8 mouse cellular contexts compared by ENCODE assay signal in the genomic region with DNA sequence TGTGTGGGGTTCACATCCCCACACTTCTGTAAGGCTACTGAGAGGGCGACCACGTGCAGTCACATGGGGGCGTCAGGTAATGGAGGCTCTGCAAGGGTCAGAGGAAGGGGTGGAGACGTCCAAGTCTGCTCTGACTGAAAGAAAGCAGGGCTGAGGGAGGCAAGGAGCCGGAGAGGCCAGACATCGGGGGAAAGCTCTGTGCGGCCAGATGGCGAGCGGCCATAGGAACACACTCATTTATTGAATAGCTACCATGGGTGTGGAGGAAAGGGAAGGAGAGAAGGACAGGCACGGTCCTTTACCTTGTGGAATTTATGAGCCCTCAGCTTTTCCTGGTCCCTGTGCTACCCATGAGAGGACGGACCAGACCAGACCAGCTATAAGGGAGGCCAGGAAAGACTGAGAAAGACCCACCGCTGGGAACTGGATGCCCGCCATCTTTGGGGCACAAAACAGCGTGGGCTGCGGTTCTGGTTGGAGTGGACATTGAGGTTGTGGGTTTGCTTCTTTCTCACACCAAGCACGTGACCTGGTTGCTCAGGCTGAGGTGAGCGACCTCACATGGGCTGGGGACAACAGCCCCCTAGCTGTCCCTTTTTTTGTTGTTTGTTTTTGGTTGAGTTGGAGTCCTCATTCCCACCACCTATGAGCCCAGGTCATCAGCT. TPM values are rescaled to one million over a fixed set of nuclear protein-coding genes. Genes with fewer than 3 reads are reported as not detected.
DNase-seq lines count a peak whose midpoint lies in the region; ATAC-seq lines count a peak whose summit lies in the region.

No protein-coding gene starts in this region.

- peaks cover 46 to 49% of the 10 kb centered on the region in 2 experiments for H3K4me1 ChIP-seq in heart, embryonic 14.5 days (ENCODE audit: control insufficient read depth in 2 of 2, insufficient read depth in 2 of 2, low read length in 2 of 2)
- H3K4me1 ChIP-seq in limb, embryonic 11.5 days (ENCODE audit: control insufficient read depth, insufficient read depth, low read length) = peaks cover 21% of the 10 kb centered on the region

- DNase-seq in heart, postnatal 25 days (ENCODE audit: low spot score) = no peak
- DNase-seq in urinary bladder, postnatal 14 days (ENCODE audit: low spot score) = peak; percentile 58
- DNase-seq in urinary bladder, postnatal 10 days (ENCODE audit: low spot score) = no peak
- no peak for DNase-seq in limb, embryonic 11.5 days (ENCODE audit: low spot score)
- peak; percentile 52 to 62 for DNase-seq in thymus, postnatal 36 days
- no peak for DNase-seq in right cerebral cortex, postnatal 14 days

- no peaks in the 10 kb centered on the region for H3K9me3 ChIP-seq in heart, embryonic 14.5 days (ENCODE audit: control insufficient read depth, low read length)
- no peaks in the 10 kb centered on the region for H3K9me3 ChIP-seq in limb, embryonic 11.5 days (ENCODE audit: control insufficient read depth, low read length)

- no peaks in the 10 kb centered on the region for H3K36me3 ChIP-seq in heart, embryonic 14.5 days (ENCODE audit: control insufficient read depth, insufficient read depth, low read length)
- no peaks in the 10 kb centered on the region for H3K36me3 ChIP-seq in limb, embryonic 11.5 days (ENCODE audit: control insufficient read depth, insufficient read depth, low read length)

- intact Hi-C loops in heart, postnatal 25 days (cut with DNase I) = no loop called here

- peak overlapping the region; percentile 92 to 97 for H3K27ac ChIP-seq in heart, embryonic 14.5 days (replicated peaks in 1 of 2; ENCODE audit: control insufficient read depth in 1 of 2, insufficient read depth in 1 of 2, low read depth in 2 of 2, low read length in 2 of 2)
- H3K27ac ChIP-seq in limb, embryonic 11.5 days (replicated peaks; ENCODE audit: low read depth, low read length) = peak overlapping the region; percentile 87

- H3K9ac ChIP-seq in heart, embryonic 14.5 days (ENCODE audit: low read length) = peak overlapping the region; percentile 67
- peak overlapping the region; percentile 50 for H3K9ac ChIP-seq in limb, embryonic 11.5 days (ENCODE audit: low read length)

- H3K4me3 ChIP-seq in heart, embryonic 14.5 days (ENCODE audit: control insufficient read depth in 1 of 2, insufficient read depth in 1 of 2, low read depth in 1 of 2, low read length in 2 of 2) = no peak overlapping the region
- no peak overlapping the region for H3K4me3 ChIP-seq in limb, embryonic 11.5 days (ENCODE audit: low read depth, low read length)

- WGBS in heart, embryonic 14.5 days = 85% methylated on average over 17 of the region's 17 CpGs
- 83% methylated on average over 17 of the region's 17 CpGs for WGBS in limb, embryonic 11.5 days

- H3K27me3 ChIP-seq in heart, embryonic 14.5 days (ENCODE audit: control insufficient read depth, insufficient read depth, low read length) = no peaks in the 10 kb centered on the region
- H3K27me3 ChIP-seq in limb, embryonic 11.5 days (ENCODE audit: control insufficient read depth, insufficient read depth, low read length) = no peaks in the 10 kb centered on the region

- peak overlapping the region; percentile 36 for H3K4me2 ChIP-seq in heart, embryonic 14.5 days (ENCODE audit: low read length)
- no peak overlapping the region for H3K4me2 ChIP-seq in limb, embryonic 11.5 days (ENCODE audit: low read depth, severe bottlenecking)

- ATAC-seq in heart, embryonic 14.5 days (ENCODE audit: insufficient number of reproducible peaks, insufficient read depth, low FRiP score, low read depth) = no peak
- no peak for ATAC-seq in limb, embryonic 11.5 days (ENCODE audit: insufficient number of reproducible peaks, low FRiP score, low TSS enrichment, low read depth)
- ATAC-seq in CD4-positive, CD25-positive, alpha-beta regulatory T cell, adult 4 months = no peak

RNA-seq across cellular contexts. Expression of a gene that starts 22.1 kb away (rescaled TPM):
- polyA plus RNA-seq in heart, embryonic 14.5 days (2014; fragmentation: Nextera tagmentation; extraction: Ambion mirVana) = 466 and 469 TPM in 2 replicates
- 10 to 100 TPM; 75.6 to 87.9 TPM for total RNA-seq in heart, postnatal 25 days (2021)
- polyA plus RNA-seq in limb, embryonic 11.5 days (2014; fragmentation: Nextera tagmentation; extraction: Ambion mirVana) = 345 and 350 TPM in 2 replicates
- 100 to 1,000 TPM; 149 to 151 TPM for polyA plus RNA-seq in CD4-positive, CD25-positive, alpha-beta regulatory T cell, adult 4 months (2017; shearing (Covaris generic))

RNA-seq across cellular contexts. Expression of a gene that starts 24.9 kb away (rescaled TPM):
- 16.2 and 16.8 TPM in 2 replicates for polyA plus RNA-seq in heart, embryonic 14.5 days (2014; fragmentation: Nextera tagmentation; extraction: Ambion mirVana)
- total RNA-seq in heart, postnatal 25 days (2021) = 10 to 100 TPM in 1 of 2 experiments, 1 to 10 TPM in 1; 10.0 to 11.4 TPM
- polyA plus RNA-seq in limb, embryonic 11.5 days (2014; fragmentation: Nextera tagmentation; extraction: Ambion mirVana) = 30.4 and 33.7 TPM in 2 replicates
- 10 to 100 TPM; 61.1 to 95.4 TPM for polyA plus RNA-seq in CD4-positive, CD25-positive, alpha-beta regulatory T cell, adult 4 months (2017; shearing (Covaris generic))

Comparison
In these comparisons a context has a peak if more than half of its experiments do, and no peak if none do; other contexts are left out.
1. DNase-seq: peak in urinary bladder, postnatal 14 days (single experiment) and thymus, postnatal 36 days (2 of 2); none in heart, postnatal 25 days (single experiment), urinary bladder, postnatal 10 days (single experiment), limb, embryonic 11.5 days (single experiment) and right cerebral cortex, postnatal 14 days (single experiment).